Mouse (Mus musculus): ENCODE measurements at regions not wholly inside any gene's neighbourhood (a gene's known extent, or its start where the extent isn't known, plus 50 kb on each side); places are given as distances from the start of the nearest gene placed in this dataset.

GRCm38 (mm10) chr16:29706996-29707395, 127.9 kb downstream of the Opa1 start:
- no peak for DNase-seq (ENCODE audit: low read depth, low spot score)

- no peak for DNase-seq (ENCODE audit: low read depth, low spot score)
Observed at GRCm38 (mm10) chr16:29707656-29708055, 128.5 kb downstream of the Opa1 start.

- DNase-seq (ENCODE audit: low read depth, low spot score), result no peak
Observed at GRCm38 (mm10) chr16:29709072-29709471, 129.9 kb downstream of the Opa1 start.

GRCm38 (mm10) chr16:29711386-29711785, 132.3 kb downstream of the Opa1 start:
- no peak for DNase-seq (ENCODE audit: low read depth, low spot score)

GRCm38 (mm10) chr16:29711912-29712681, 133.0 kb downstream of the Opa1 start:
- no peak for DNase-seq (ENCODE audit: low read depth, low spot score)

GRCm38 (mm10) chr16:29714612-29715127, 135.5 kb downstream of the Opa1 start:
- DNase-seq (ENCODE audit: low read depth, low spot score), result no peak

GRCm38 (mm10) chr16:29718965-29719364, 139.8 kb downstream of the Opa1 start:
- no peak for DNase-seq (ENCODE audit: low read depth, low spot score)

GRCm38 (mm10) chr16:29719571-29720451, 140.7 kb downstream of the Opa1 start:
- DNase-seq (ENCODE audit: low read depth, low spot score), result no peak

- no peak for DNase-seq (ENCODE audit: low read depth, low spot score)
Observed at GRCm38 (mm10) chr16:29725153-29725552, 146.0 kb downstream of the Opa1 start.

- DNase-seq (ENCODE audit: low read depth, low spot score), result no peak
Observed at GRCm38 (mm10) chr16:29725563-29725962, 146.4 kb downstream of the Opa1 start.

- DNase-seq (ENCODE audit: low read depth, low spot score), result no peak
Observed at GRCm38 (mm10) chr16:29727397-29727796, 148.3 kb downstream of the Opa1 start.

GRCm38 (mm10) chr16:29728769-29729481, 149.8 kb downstream of the Opa1 start:
- DNase-seq (ENCODE audit: low read depth, low spot score), result peak; percentile 49

- DNase-seq (ENCODE audit: low read depth, low spot score), result no peak
Observed at GRCm38 (mm10) chr16:29730010-29730409, 150.9 kb downstream of the Opa1 start.

GRCm38 (mm10) chr16:29732889-29733288, 153.8 kb downstream of the Opa1 start:
- no peak for DNase-seq (ENCODE audit: low read depth, low spot score)

GRCm38 (mm10) chr16:29733847-29734246, 154.7 kb downstream of the Opa1 start:
- DNase-seq (ENCODE audit: low read depth, low spot score), result no peak

GRCm38 (mm10) chr16:29734324-29734723, 155.2 kb downstream of the Opa1 start:
- DNase-seq (ENCODE audit: low read depth, low spot score), result no peak

GRCm38 (mm10) chr16:29734738-29735250, 155.7 kb downstream of the Opa1 start:
- DNase-seq (ENCODE audit: low read depth, low spot score), result no peak

- DNase-seq (ENCODE audit: low read depth, low spot score), result no peak
Observed at GRCm38 (mm10) chr16:29735371-29736008, 156.4 kb downstream of the Opa1 start.

GRCm38 (mm10) chr16:29736211-29736610, 157.1 kb downstream of the Opa1 start:
- DNase-seq (ENCODE audit: low read depth, low spot score), result no peak

GRCm38 (mm10) chr16:29738075-29738474, 158.9 kb downstream of the Opa1 start:
- no peak for DNase-seq (ENCODE audit: low read depth, low spot score)

Measured in CD4-positive helper T cell, adult 2 months (primary cell).